Mouse (Mus musculus) right cerebral cortex, postnatal 36 days (tissue): ENCODE data around the gene Adgrg1.
A peak's percentile ranks its signal among the peaks of the same experiment; 100 is the strongest.
"Not testable (repeated sequence)": the region's sequence is repeated elsewhere in the genome, so short reads cannot be mapped to it uniquely, and the experiment has no call there.

Source experiments
- DNase-seq, 2 experiments: peaks; one replicate each; pipeline ENCODE4 v3.0.0; 2022; ENCODE audit warnings: low spot score in 2 of 2, mixed read lengths in 1 of 2

The Adgrg1 gene

DNA sequence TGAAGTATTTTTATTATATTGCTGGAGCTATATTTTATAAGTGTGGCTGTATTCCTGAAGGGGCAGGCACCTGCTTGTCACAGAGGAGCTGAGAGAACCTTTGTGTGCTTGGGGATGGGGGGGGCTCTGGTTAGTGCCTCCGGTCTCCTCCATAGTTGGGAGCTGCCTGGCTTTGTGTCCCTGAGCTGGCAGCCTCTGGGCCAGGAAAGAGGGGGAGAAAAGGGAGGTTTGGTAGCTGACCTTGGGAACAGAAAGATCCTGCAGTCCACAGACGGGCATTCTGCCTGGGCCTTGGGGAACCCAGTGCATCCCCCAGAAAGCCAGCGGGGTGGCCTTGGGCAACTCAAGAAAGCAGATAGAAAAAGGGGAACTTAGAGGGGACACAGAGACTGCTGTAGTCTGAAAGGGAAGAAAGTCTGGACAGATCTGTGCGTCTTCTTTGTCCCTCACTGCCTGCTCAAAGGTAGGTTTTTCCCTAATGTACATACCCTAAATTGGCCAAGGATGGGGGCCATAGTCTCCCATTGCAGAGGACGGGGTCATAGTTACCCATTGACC lies 20.9 kb downstream of the Adgrg1 start:
- peak; percentile 33 to 44 for DNase-seq

DNA sequence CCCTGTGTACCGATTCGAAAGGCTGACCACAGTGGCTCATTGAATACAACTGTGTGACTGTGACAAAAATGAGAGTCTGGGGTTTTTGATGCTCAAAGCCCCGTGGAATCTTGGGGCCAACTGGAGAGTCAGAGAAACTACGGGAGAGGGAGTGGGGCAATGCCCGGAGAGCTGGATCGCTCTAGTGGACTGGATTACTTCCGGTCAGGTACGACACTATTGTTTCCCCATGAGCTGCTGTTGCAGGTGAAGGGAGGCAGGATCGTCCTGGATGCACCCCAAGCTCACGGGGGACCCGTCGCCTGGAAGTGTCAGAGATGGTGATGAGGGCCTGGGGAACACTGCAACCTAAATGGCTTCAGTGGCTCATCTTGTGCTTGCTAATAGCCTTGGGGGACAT lies 21.5 kb downstream of the Adgrg1 start:
- no peak for DNase-seq

DNA sequence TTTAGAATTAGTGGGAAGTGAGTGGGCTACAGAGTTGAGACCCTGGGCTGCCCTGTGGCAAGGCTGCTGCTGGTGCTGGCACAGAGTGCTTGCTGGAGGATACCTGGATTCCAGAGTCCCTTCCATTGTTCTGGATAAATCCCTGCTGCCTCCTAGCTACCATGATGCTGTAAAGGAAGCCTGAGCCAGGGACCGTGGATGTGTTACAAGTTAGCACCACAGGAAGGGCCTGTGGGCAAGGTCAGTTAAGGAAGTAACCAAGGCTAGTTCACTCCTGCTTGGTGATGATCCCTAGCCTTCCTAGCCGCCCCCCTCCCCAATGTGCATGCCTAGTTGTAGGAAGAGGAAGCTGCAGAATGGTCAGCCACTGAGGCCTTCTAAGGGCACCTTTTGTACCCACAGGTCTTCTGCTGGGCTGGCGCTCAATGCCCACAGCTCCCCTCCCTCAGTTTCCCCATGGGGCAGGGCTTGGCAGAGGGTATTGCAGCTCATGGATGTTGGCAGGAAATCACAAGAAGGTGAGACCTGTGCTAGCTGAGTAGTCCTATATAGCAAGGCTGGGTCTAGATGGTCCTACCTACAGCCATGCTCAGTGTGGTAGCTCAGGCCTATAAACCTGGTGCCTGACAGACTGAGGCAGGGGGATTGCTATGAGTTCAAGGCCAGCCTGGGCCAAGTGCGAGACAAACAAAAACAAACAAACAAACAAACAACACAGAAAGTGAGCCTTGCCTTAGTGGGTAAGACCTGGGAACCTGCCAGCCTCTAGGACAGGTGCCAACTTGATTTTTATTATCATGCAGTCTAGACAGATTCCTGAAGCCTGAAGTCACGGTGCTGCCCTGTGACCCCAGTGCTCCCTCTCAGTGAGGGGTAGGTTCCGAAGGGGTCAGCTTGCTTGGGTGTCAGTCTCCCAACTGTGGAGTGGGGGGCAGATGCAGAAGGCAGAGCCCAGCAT lies 22.6 kb downstream of the Adgrg1 start:
- no peak for DNase-seq

DNA sequence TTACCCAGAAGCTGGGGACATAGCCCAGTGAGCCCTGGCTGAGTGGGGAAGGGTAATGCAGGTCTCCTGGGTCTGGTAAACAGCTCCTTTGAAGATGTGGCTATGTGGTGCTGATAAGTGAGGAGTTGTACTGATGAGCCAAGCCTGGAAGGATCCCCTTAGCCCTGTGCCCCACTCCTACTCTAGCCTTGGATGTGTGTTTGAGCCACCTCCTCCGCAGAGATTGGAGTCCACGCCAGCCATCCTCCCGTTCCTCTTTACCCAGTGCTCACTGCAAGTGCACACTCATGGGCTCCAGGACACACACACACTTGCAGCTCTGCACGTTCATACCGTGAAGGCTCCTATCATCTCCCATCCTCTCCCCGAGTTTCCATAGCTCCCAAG lies 23.3 kb downstream of the Adgrg1 start:
- no peak for DNase-seq

DNA sequence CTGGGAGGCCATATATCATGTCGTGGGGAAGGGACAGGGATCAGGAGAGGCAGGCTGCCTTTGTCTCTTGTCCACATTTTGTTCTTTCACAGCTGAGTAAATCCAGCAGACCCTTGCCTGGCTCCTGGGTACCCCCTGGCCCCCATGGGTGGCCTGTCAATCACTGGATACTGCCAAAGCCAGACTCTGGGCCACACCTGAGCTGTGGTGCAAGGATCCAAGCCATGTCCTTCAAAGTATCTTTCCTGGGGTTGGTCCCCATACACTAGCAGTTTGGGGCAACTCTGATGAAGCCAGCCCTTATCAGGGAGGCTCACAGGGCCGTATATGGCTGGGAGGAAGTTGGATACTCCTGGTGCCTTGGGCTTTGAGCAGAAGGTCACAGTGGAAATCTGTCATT lies 23.9 kb downstream of the Adgrg1 start:
- DNase-seq: no peak

DNA sequence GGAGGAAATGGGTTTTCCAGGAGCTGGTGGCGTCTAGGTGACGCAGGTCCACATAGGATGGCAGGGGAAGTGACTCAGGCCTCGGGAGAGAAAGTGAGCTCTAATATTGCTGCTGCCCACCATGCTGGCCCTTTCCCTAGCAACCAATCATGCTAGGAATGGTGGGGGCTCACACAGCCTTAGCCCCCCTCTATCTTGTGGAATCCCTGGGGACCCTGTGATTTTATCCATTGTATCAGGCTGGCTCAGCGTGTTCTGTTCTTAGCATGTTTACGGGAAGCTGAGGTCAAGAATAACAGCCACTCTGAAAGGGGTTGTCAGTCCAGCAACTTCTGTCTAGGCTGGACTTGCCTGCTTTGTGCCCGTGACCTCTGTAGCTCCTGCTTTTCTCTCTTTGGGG lies 24.5 kb downstream of the Adgrg1 start:
- DNase-seq: no peak

DNA sequence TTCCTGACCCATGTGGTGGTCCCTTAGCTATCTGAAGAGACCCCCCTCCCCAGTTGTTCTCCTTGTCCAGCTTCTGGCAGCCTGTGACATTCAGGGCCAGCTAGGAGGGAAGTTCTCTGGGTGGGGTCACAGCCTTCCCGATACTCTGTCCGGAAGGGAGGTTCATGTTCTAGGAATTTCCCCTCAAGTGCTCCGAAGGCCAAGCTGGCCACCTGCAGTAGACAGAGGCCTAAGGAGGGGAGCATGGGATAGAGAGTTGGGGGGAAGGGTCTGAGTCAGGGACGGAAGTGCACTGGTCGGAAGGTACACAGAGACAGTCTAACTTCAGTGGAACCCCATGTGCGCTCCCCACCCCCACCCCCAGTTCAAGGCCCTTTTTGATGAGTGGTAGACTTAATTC lies 25.4 kb downstream of the Adgrg1 start:
- DNase-seq: no peak

DNA sequence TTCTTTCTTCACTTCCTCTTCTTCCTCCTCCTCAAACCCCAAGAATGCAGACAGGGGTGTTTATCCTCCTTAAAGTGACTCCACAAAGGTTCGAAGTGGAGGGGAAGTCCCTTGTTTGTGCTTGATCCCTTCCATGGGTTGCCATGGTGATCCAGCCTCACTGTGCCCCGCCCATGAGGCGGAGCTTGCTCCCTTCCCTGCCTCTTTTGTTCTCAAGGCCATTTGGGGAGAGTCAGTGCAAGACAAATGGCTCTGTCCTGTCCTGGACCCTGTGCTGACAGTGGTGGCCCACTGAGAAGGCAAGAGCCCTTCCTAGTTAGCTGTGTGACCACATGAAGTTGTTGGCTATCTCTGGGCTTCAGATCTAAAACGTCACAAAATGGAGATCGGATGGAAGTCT lies 26.1 kb downstream of the Adgrg1 start:
- DNase-seq: no peak

DNA sequence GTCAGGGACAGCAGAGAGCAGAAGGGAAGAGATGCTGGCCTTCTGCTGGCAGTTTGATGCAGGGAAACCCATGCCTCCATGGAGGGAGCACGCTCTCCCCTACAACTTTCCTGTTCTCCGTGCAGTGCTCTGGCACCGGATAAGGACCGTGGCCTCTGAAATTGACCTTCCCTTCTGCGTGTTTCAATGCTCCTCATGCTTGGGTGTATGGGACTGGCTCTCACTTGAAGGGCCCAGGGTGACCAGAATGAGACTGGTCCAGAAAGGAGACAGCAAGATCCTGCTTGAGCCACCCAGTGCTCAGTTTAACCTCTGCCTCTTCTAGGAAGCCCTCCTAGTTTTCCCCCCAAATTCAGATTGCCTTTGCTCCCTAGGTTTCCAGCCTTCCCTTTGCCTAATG lies 26.6 kb downstream of the Adgrg1 start:
- DNase-seq: no peak

DNA sequence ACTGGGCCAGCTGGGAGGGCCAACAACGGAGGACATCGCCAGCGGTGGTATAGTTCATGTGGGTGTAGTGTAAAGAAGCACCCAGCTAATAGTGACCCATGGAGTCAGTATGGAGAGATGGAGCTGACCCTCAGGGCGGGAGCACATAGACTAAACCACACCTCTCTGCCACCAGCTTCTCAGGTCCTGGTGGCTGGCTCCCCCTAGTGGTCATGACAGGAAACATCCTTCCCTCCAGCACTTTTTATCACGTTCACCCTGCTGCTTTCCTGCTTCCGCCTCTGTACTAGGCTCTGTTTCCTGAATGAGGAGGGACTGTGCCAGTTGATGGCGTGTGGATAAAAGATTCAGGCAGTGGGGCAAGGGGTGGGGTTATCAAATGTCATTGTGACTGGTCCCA lies 27.1 kb downstream of the Adgrg1 start:
- peak; percentile 40 to 50 for DNase-seq

DNA sequence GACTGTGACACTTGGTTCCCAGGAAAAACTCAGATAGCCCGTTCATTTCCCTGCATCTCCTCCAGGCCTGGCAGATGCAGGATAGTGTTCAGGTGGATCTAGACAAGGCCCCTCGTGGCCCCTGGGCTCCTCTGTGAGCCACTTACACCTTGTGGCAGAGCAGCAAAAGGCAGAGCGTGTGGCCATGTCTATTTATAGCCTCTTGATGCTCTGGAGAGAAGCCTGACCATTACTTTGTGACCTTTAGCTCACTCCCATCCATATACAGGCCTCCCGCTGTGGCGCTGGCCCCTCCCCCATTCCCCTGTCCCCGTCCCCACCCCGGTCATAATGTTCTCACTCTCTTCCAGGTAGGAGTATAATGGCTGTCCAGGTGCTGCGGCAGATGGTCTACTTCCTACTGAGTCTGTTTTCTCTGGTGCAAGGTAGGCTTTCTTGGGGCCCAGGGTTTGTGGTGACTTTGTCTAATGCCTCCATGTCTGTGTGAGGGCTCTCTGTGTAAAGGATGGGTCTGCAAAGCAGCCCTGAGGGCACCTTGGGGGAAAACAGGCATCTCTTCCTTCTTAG lies 27.6 kb downstream of the Adgrg1 start:
- DNase-seq: no peak

DNA sequence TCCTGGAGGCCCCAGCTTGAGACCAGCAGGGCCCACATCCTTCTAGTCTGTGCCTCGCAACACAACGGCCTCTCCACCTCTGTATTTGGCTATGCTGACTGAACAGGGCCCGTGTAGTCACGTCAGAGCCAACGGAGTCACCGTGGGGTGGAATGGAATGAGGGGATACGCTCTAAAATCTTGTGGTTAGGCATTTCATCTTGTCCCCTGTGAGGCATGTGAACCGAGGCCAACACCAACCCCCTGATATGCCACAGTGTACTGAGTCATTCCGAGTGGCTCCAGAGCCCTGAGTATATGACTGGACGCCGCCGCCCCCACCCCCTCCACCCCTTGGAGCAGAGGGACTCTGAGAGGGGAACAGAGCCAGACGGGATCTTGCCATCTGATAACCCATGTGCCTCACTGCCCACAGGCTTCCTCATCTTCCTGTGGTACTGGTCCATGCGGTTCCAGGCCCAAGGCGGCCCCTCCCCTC lies 37.9 kb downstream of the Adgrg1 start:
- no peak for DNase-seq

DNA sequence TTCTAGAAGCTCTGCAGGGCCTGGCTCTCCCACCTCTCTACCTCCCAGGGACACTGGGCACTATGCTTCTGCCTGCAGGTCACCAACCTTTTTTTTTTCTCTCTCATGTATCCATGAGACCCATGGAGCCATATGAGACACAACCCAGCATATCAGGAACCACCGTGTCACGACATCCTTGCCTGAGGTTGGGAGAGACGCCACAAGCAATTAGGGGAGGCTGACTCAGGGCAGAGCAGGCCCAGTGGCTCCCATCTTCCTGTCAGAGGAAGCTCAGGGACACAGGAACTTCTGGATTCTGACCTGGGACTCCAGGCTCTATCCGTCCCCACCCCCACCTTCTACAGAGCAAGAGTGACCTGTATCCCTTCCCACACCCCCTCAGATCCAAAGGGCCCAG lies 41.3 kb downstream of the Adgrg1 start:
- no peak for DNase-seq

DNA sequence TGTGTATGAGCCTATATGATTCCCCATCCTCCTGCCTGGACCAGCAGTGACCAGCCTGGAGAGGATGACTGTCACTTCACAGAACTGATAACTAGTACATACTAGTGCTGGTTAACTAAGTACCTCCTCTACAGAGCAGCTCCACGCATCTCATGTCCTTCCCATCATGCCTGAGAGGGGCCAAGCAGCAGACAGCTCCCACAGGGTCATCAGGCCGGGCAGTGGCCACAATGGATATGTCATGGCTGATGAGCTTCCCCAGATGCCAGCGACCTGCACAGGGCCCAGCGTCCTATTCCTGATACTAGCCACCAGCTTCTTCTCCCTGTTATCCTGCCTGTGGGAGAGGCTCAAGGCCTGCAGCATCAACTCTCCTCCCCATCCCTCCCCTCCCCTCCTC lies 42.1 kb downstream of the Adgrg1 start:
- no peak for DNase-seq

DNA sequence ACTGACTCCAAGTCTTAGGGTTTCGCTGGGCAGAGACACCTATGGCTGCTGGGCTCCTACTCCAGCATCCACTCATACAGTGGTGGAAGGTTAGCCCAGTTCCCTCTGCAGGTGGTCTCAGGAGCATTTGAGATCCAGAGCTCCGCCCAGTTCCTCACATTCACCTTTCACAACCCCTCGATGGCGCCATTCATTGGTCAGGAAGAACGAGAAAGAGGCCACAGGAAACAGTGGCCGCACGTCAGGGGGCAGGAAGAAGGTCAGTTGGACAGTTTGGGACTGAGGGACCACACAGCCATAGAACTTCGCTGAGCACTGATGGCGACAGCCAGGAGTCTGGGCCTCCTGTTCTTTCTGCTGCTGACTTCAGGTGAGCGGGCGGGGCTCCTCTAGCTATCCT lies 42.9 kb downstream of the Adgrg1 start, which contains the start of gene Adgrg3:
Adgrg3 (plus strand) TSS at position 242 of the 400 bp plus-strand sequence.
- DNase-seq: no peak

DNA sequence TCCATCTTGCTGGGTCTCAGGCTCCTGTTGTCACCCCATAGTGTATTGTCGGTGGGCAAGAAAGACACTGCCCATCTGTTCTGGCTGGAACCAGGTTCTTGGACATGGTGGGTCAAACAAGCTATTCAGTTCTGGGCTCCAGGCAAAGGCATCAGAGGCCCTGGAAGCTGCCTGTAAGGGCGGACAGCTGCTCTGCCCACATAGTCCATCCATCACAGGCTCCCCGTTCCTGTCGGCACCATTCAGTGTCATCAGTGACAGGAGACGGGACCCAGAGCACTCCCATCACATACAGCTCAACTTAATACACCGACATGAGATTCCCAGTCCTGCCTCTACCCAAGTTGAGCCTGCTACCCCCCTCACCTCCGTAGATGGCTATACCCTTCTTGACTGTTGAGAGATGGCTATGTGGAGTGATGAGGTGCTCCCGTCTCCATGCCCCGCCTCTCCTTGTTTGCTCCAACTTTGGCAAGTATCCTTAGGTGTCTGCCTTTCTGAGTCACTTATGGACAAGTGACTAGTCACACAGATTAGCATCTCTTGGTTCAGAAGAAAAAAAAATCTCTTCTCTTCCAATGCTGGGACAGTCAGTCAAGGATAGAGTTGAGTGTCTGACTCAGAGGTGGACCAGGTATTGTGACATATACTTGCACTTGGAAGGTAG lies 43.6 kb downstream of the Adgrg1 start:
- no peak for DNase-seq

DNA sequence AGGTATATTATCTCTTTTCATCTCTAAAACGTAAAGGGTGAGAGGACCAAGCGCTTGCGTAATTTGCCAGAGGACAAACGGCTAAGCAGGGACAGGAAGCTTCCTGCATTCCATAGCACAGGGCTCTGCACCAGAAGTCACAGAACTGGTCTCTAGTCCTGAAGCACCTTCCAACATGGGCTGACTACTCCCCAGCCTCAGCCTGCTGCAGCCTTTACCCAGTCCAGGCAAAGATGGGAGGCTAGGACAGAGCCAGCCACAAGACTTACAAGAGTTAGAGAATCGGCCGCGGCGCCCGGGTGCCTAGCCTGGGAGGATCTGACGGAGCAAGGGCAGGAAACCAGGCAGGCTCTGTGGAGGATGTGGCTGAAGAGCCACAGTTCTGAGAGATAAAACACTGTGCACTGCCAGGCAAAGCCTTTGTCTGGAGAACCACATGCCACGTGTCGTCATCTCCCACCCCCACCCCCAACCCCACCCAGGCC lies 45.8 kb downstream of the Adgrg1 start:
- no peak for DNase-seq

DNA sequence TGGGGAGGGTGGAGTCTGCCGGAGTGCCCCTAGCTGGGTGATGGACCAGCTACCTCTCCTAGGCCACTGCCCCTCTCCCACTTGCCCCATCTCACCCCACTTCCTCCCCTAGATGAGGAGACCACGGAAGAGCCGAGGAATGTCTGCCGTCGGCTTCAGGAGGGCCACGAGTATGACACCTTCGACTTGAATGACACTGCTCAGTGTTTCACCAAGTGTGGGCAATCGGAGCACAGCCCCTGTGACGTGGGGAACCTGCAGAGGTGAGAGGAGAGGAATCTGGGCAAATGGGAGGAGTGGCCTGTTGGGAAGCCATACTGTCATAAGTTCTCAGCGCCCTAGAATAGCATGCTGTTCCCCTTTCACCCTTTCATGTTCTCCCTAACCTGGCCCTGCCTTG lies 46.3 kb downstream of the Adgrg1 start:
- no peak for DNase-seq

DNA sequence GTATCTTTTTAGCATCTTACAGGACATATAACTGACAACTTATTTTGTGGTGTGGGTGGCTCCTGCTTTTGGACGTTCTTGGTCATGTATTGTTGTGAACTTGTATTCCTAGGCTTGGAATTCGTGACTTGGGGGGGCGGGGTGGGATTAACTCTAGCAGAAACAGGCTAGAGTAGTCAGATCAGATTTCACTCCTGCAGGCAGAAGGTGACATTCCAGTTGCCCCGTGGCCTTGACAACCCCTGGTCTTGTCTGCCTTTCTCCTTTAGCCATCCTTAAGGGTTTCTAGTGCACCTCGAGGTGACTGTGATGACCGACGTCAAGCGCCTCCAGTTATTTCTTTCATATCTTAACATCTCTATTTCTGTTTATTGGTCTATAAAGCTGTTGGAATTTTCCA lies 48.6 kb downstream of the Adgrg1 start:
- no peak for DNase-seq

DNA sequence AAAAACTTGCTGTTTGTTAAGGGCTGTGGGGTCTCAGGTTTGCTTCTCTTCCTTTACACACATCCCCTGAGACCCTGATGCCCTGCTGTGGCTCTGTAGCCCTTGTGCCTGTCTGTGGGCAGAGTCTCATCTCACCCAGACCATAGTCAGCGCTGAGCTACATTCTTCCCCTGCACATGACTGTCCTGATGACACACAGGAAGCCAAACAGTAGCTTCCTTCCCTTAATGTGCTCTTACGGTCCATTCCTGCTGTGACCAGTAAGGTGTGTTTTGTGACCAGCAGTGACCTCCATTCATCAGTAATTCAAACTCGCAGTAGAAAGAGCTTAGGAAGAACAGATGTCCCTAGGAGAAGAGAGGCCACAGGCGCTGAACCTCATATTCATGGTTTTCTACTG lies 49.8 kb downstream of the Adgrg1 start:
- no peak for DNase-seq

DNA sequence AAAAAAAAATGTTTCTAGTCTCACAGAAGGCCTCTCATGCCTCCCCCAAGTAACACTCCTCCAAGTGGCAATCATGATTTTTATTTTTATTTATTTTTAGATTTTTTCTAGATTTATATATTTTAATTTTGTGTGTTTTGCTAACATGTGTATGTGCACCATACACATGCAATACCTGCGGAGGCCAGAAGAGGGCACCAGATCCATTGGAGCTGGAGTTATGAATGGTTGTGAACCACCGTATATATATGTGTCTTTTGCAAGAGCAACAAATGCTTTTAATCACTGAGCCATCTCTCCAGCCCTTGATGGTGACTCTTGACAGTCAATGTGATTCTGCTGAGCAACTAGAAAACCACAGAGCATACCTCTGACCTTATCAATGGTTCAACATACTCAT lies 50.9 kb downstream of the Adgrg1 start:
- DNase-seq: no peak

DNA sequence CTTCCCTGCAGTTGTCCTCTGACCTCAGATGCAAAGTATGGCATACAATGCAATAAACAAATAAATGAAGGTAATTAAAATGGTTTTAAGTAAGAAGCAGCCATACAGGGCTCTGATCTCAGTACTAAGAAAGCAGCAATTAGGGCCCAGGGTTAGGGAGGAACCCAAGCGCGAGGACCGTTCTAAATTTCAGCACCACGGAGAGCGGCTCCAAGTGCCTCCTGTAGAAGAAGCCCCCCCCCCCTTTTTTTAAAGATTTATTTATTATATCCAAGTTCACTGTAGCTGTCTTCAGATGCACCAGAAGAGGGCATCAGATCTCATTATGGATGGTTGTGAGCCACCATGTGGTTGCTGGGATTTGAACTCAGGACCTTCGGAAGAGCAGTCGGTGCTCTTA lies 53.8 kb downstream of the Adgrg1 start:
- DNase-seq: not testable (repeated sequence)
